Mouse (Mus musculus) bone marrow macrophage, adult 2 months (primary cell): ENCODE data around the gene Qprt.

ENCODE experiments used
- CTCF ChIP-seq: IDR thresholded peaks from 2 replicates; pipeline ENCODE4 v1.5.1; 2012; ENCODE audit warnings: low read depth, mild to moderate bottlenecking, low read length, moderate library complexity
- POLR2A ChIP-seq: IDR thresholded peaks from 2 replicates; pipeline ENCODE4 v1.6.1; 2012; ENCODE audit warnings: mild to moderate bottlenecking, low read depth, low read length, borderline replicate concordance

GRCm38 (mm10) chr7:127083689-127084088, 38.3 kb downstream of the Qprt start:
- TF ChIP-seq POLR2A (no peak), CTCF (no peak)
